ENCODE assay signal across 9 mouse cellular contexts in the genomic region with DNA sequence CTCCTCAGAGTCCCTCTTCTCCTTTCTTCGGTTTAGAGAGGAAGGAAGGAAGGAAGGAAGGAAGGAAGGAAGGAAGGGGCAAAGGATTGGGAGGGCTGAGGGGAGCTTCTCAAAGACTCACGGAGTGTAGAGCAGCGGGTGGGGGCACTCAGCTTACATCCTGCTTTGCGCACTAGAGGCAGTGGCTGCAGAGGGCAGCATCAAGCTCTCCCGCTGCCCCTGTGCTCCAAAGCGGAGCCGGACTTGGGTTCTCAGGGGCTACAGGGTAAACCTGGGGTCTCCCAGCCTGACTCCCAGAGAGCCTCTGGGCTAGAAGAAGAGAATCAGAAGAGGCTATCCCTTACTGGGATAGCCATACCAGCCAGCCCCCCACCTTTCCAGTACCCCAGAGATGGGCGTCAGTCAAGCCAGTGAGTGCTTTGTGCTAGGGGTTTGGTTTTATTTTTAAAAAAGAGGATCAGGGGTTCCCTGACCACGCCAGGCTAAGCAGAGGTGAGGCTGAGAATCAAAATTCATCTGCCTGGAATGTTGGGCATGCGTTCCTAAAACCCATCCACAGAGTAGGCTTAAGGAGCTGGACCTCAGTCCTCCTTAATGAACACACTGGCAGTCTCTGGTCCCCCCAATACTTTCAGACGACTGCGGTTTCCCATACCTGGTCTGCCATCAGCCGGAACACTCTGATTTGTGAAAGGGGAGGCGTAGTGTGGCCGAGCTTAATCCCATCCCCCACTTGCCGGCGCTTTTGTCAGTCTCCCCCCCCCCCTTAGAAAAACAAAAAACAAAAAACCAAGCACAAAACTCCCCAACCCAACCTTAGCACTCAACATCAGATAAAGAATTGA. TPM values are rescaled to one million over a fixed set of nuclear protein-coding genes. Genes with fewer than 3 reads are reported as not detected.
DNase-seq lines count a peak whose midpoint lies in the region; ATAC-seq and TF ChIP-seq lines count a peak whose summit lies in the region.
"Had no signal": no experiment of that assay in that cellular context is flagged by ENCODE, and none has a peak within 500 bp of the region (broad histone marks: within the 10 kb centered on the region; RNA-seq: fewer than 3 reads in every experiment).

No protein-coding gene starts in this region.

- no peak for TF ChIP-seq POLR2A in embryonic fibroblast, embryonic 13.5 days (IDR thresholded peaks at IDR 0.05; ENCODE audit: low read depth, low read length)

- peak overlapping the region; percentile 83 for H3K9ac ChIP-seq in hindbrain, postnatal 0 days (replicated peaks; ENCODE audit: low read length)
- peak overlapping the region; percentile 86 for H3K9ac ChIP-seq in neural tube, embryonic 13.5 days

- 6% methylated on average over 17 of the region's 17 CpGs for WGBS in hindbrain, postnatal 0 days
- WGBS in neural tube, embryonic 13.5 days, result 7% methylated on average over 17 of the region's 17 CpGs

- H3K27me3 ChIP-seq in hindbrain, postnatal 0 days (ENCODE audit: insufficient read depth, low read length), result no peaks in the 10 kb centered on the region
- H3K27me3 ChIP-seq in neural tube, embryonic 13.5 days, result peaks cover 30% of the 10 kb centered on the region

- no peak for DNase-seq in left cerebral cortex, adult 2 months (ENCODE audit: extremely low spot score in 1 of 2, low spot score in 2 of 2)
- no peak for DNase-seq in left cerebral cortex, postnatal 4 days
- peak; percentile 52 for DNase-seq in hindbrain, postnatal 0 days (ENCODE audit: low spot score)
- no peak for DNase-seq in adrenal gland, adult 8-10 months

- no peaks in the 10 kb centered on the region for H3K36me3 ChIP-seq in hindbrain, postnatal 0 days (ENCODE audit: insufficient read depth, low read length)
- no peaks in the 10 kb centered on the region for H3K36me3 ChIP-seq in neural tube, embryonic 13.5 days

- peak overlapping the region; percentile 91 for H3K27ac ChIP-seq in left cerebral cortex, adult 2 months
- peak overlapping the region; percentile 29 for H3K27ac ChIP-seq in embryonic fibroblast, embryonic 13.5 days (ENCODE audit: insufficient read depth, low read length)
- peak overlapping the region; percentile 71 for H3K27ac ChIP-seq in hindbrain, postnatal 0 days
- H3K27ac ChIP-seq in neural tube, embryonic 13.5 days (replicated peaks), result peak overlapping the region; percentile 85
- H3K27ac ChIP-seq: macrophage had no signal

- H3K9me3 ChIP-seq in hindbrain, postnatal 0 days (ENCODE audit: low read length), result no peaks in the 10 kb centered on the region
- H3K9me3 ChIP-seq in neural tube, embryonic 13.5 days, result no peaks in the 10 kb centered on the region

- H3K4me3 ChIP-seq in left cerebral cortex, adult 2 months, result peak overlapping the region; percentile 81
- peak overlapping the region; percentile 46 for H3K4me3 ChIP-seq in embryonic fibroblast, embryonic 13.5 days (ENCODE audit: insufficient read depth, low read length)
- H3K4me3 ChIP-seq in hindbrain, postnatal 0 days (ENCODE audit: low read length), result peak overlapping the region; percentile 78
- peak overlapping the region; percentile 83 for H3K4me3 ChIP-seq in neural tube, embryonic 13.5 days

- peaks cover 5% of the 10 kb centered on the region for H3K4me1 ChIP-seq in embryonic fibroblast, embryonic 13.5 days (ENCODE audit: control insufficient read depth, insufficient read depth, low read length)
- peaks cover 28% of the 10 kb centered on the region for H3K4me1 ChIP-seq in hindbrain, postnatal 0 days (ENCODE audit: insufficient read depth, low read length)
- peaks cover 85% of the 10 kb centered on the region for H3K4me1 ChIP-seq in neural tube, embryonic 13.5 days (replicated peaks)

- no peak; the same call in 1 of the 2 replicates for TF ChIP-seq CTCF in left cerebral cortex, adult 2 months (IDR thresholded peaks at IDR 0.05)
- TF ChIP-seq CTCF in embryonic fibroblast, embryonic 13.5 days (IDR thresholded peaks at IDR 0.05; ENCODE audit: borderline replicate concordance, insufficient read depth, low read length), result no peak
- TF ChIP-seq CTCF in hindbrain, postnatal 0 days (IDR thresholded peaks at IDR 0.05; ENCODE audit: low read depth), result peak; percentile 29

- intact Hi-C loops in left cerebral cortex, adult 2 months (cut with DNase I), result loop anchor here (5.0 kb wide), 2 partner anchors 145 to 260 kb away; a partner anchor contains a TSS
- intact Hi-C loops in left cerebral cortex, postnatal 4 days (cut with DNase I), result loop anchor here (5.0 kb wide), 1 partner anchor 145 kb away; a partner anchor contains a TSS

- ATAC-seq in hindbrain, postnatal 0 days, result no peak
- no peak for ATAC-seq in neural tube, embryonic 13.5 days (ENCODE audit: low read depth)
- no peak for ATAC-seq in monocyte, adult 5-6 weeks (replicated peaks; ENCODE audit: insufficient number of reproducible peaks, low FRiP score, low TSS enrichment, poor library complexity, severe bottlenecking)
- ATAC-seq: activated CD4-positive, CD25-positive, alpha-beta regulatory T cell, adult 4 months had no signal

- H3K4me2 ChIP-seq in hindbrain, postnatal 0 days (ENCODE audit: low read depth, low read length), result peak overlapping the region; percentile 76
- peak overlapping the region; percentile 91 for H3K4me2 ChIP-seq in neural tube, embryonic 13.5 days

RNA-seq across cellular contexts. Expression of a gene that starts 2.0 kb away (rescaled TPM):
- total RNA-seq in left cerebral cortex, adult 2 months (2021), result 10 to 100 TPM; 93.0 to 98.7 TPM
- 100 to 1,000 TPM; 180 to 184 TPM for total RNA-seq in left cerebral cortex, postnatal 4 days (2021)
- 31.7 and 38.9 TPM in 2 replicates for polyA plus RNA-seq in embryonic fibroblast, embryonic 13.5 days (2011; ENCODE audit: insufficient read length, low read depth, missing spikeins)
- 87.7 and 90.3 TPM in 2 replicates for total RNA-seq in hindbrain, postnatal 0 days (2014; rRNA removed)
- 10.0 and 10.4 TPM in 2 replicates for polyA plus RNA-seq in hindbrain, postnatal 0 days (2015; fragmentation: Nextera tagmentation; extraction: Ambion mirVana)
- 8.9 and 9.3 TPM in 2 replicates for polyA plus RNA-seq in neural tube, embryonic 13.5 days (2015; fragmentation: Nextera tagmentation; extraction: Ambion mirVana)
- not detected in 3 replicates for total RNA-seq in monocyte, adult 5-6 weeks (2017)
- total RNA-seq in adrenal gland, adult 8-10 months (2022), result under 1 TPM; 0.14 to 0.73 (median 0.21) TPM
- polyA plus RNA-seq: activated CD4-positive, CD25-positive, alpha-beta regulatory T cell, adult 4 months; macrophage had no signal

RNA-seq across cellular contexts. Expression of a gene that starts 14.0 kb away (rescaled TPM):
- total RNA-seq in left cerebral cortex, adult 2 months (2021), result under 1 TPM; 0.41 to 0.51 TPM
- total RNA-seq in left cerebral cortex, postnatal 4 days (2021), result 1 to 10 TPM; 2.0 to 2.4 TPM
- polyA plus RNA-seq in embryonic fibroblast, embryonic 13.5 days (2011; ENCODE audit: insufficient read length, low read depth, missing spikeins), result not detected in 2 replicates
- 1.5 and 11.8 TPM in 2 replicates for total RNA-seq in hindbrain, postnatal 0 days (2014; rRNA removed)
- 1.0 and 1.6 TPM in 2 replicates for polyA plus RNA-seq in hindbrain, postnatal 0 days (2015; fragmentation: Nextera tagmentation; extraction: Ambion mirVana)
- 0.28 TPM in 1 of 2 replicates, not detected in the other for polyA plus RNA-seq in neural tube, embryonic 13.5 days (2015; fragmentation: Nextera tagmentation; extraction: Ambion mirVana)
- total RNA-seq in monocyte, adult 5-6 weeks (2017), result 0.67 TPM in 1 of 3 replicates, not detected in the others
- not detected for total RNA-seq in adrenal gland, adult 8-10 months (2022)
- polyA plus RNA-seq: activated CD4-positive, CD25-positive, alpha-beta regulatory T cell, adult 4 months; macrophage had no signal

RNA-seq across cellular contexts. Expression of a gene that starts 27.8 kb away (rescaled TPM):
- under 1 TPM; 0.79 TPM for total RNA-seq in left cerebral cortex, adult 2 months (2021)
- 1 to 10 TPM; 1.3 to 1.5 TPM for total RNA-seq in left cerebral cortex, postnatal 4 days (2021)
- 0.53 and 1.4 TPM in 2 replicates for polyA plus RNA-seq in embryonic fibroblast, embryonic 13.5 days (2011; ENCODE audit: insufficient read length, low read depth, missing spikeins)
- 2.7 and 6.2 TPM in 2 replicates for total RNA-seq in hindbrain, postnatal 0 days (2014; rRNA removed)
- polyA plus RNA-seq in hindbrain, postnatal 0 days (2015; fragmentation: Nextera tagmentation; extraction: Ambion mirVana), result 3.6 and 3.7 TPM in 2 replicates
- 0.24 and 0.51 TPM in 2 replicates for polyA plus RNA-seq in neural tube, embryonic 13.5 days (2015; fragmentation: Nextera tagmentation; extraction: Ambion mirVana)
- total RNA-seq in monocyte, adult 5-6 weeks (2017), result not detected in 3 replicates
- 10 to 100 TPM; 45.0 to 65.6 (median 56.0) TPM for total RNA-seq in adrenal gland, adult 8-10 months (2022)
- polyA plus RNA-seq: activated CD4-positive, CD25-positive, alpha-beta regulatory T cell, adult 4 months; macrophage had no signal

RNA-seq across cellular contexts. Expression of a gene that starts 49.6 kb away (rescaled TPM):
- total RNA-seq in left cerebral cortex, adult 2 months (2021), result 1 to 10 TPM; 8.5 to 8.9 TPM
- total RNA-seq in left cerebral cortex, postnatal 4 days (2021), result 1 to 10 TPM in 1 of 2 experiments, under 1 TPM in 1; 0.82 to 2.2 TPM
- polyA plus RNA-seq in embryonic fibroblast, embryonic 13.5 days (2011; ENCODE audit: insufficient read length, low read depth, missing spikeins), result 1.6 and 2.0 TPM in 2 replicates
- total RNA-seq in hindbrain, postnatal 0 days (2014; rRNA removed), result 2.3 and 4.8 TPM in 2 replicates
- polyA plus RNA-seq in hindbrain, postnatal 0 days (2015; fragmentation: Nextera tagmentation; extraction: Ambion mirVana), result 1.1 and 1.5 TPM in 2 replicates
- 1.9 and 2.1 TPM in 2 replicates for polyA plus RNA-seq in neural tube, embryonic 13.5 days (2015; fragmentation: Nextera tagmentation; extraction: Ambion mirVana)
- total RNA-seq in monocyte, adult 5-6 weeks (2017), result 0.19 TPM in 1 of 3 replicates, not detected in the others
- total RNA-seq in adrenal gland, adult 8-10 months (2022), result 10 to 100 TPM; 10.3 to 17.9 (median 13.4) TPM
- polyA plus RNA-seq: activated CD4-positive, CD25-positive, alpha-beta regulatory T cell, adult 4 months had no signal

Comparison
In these comparisons a context has a peak if more than half of its experiments do, and no peak if none do; other contexts are left out.
1. H3K27ac ChIP-seq: peak in every context shown above with its lines; median percentile 91 in left cerebral cortex, adult 2 months; 85 in neural tube, embryonic 13.5 days; 71 in hindbrain, postnatal 0 days; 29 in embryonic fibroblast, embryonic 13.5 days.
2. RNA of a gene that starts 2.0 kb away (total RNA-seq): 180 to 184 TPM in left cerebral cortex, postnatal 4 days, 93.0 to 98.7 TPM in left cerebral cortex, adult 2 months and 87.7 to 90.3 TPM in hindbrain, postnatal 0 days; 0.14 to 0.73 TPM in adrenal gland, adult 8-10 months and not detected in monocyte, adult 5-6 weeks; every median in the first group is over 10 times any median in the second.
3. Peak in every context shown above with its lines, with median percentiles within 50 percentile points of each other: H3K4me3 ChIP-seq.